Mouse (Mus musculus) lung, adult 2 months (tissue): ENCODE results near the gene Ric1. TPM values are rescaled to one million over a fixed set of nuclear protein-coding genes. Genes with fewer than 3 reads are reported as not detected.
A peak's percentile ranks its signal among the peaks of the same experiment; 100 is the strongest.

Experiments used
- DNase-seq: peaks from one replicate; pipeline ENCODE4 v3.0.0; 2022
- H3K4me1 ChIP-seq: fragments of 200-500 bp; 2 replicates; pipeline ENCODE4 v1.6.1; 2011; ENCODE audit warnings: low read length; ENCODE audit not compliant: control insufficient read depth, insufficient read depth
- H3K4me3 ChIP-seq: fragments of 200-500 bp; replicated peaks from 2 replicates; pipeline ENCODE3; 2011; ENCODE audit warnings: low read depth, mild to moderate bottlenecking, control low read depth, low read length; ENCODE audit errors: extremely low read depth
- CTCF ChIP-seq: fragments of 200-500 bp; IDR thresholded peaks from 2 replicates; pipeline ENCODE4 v1.5.1; 2011; ENCODE audit warnings: mild to moderate bottlenecking, low read length, control low read depth; ENCODE audit not compliant: insufficient read depth
- POLR2A ChIP-seq: fragments of 200-500 bp; IDR thresholded peaks from 2 replicates; pipeline ENCODE4 v1.6.1; 2011; ENCODE audit warnings: low read depth, mild to moderate bottlenecking, control low read depth, low read length, borderline replicate concordance; ENCODE audit errors: extremely low read depth
- WGBS: fragments of 180-500 bp; shearing (Covaris S2); methylation state at CpG from one replicate; pipeline ENCODE4 v1.1.7; 2018; 5-methylcytosine and 5-hydroxymethylcytosine counted together
- polyA plus RNA-seq: library from polyadenylated mRNA; depleted of rRNA; stranded (reverse); fragments of >200 nt; gene quantifications from 2 replicates; pipeline ENCODE4 v1.2.3, GENCODE M21; 2012; rRNA removed

Ric1 gene
- polyA plus RNA-seq, 1 experiment, result 19.1 TPM

GRCm38 (mm10) chr19:29642211-29642610 is 120.1 kb downstream of the Ric1 start:
- WGBS, result 81% methylated on average over 6 of the region's 6 CpGs
- Histone ChIP-seq H3K4me3 (no peak overlapping the region), H3K4me1 (peaks cover 5% of the 10 kb centered on the region; the same call in 1 of the 2 replicates)
- DNase-seq, result no peak
- TF ChIP-seq CTCF, result no peak
- TF ChIP-seq POLR2A, result no peak

- Histone ChIP-seq H3K4me3 (no peak overlapping the region), H3K4me1 (peaks cover 5% of the 10 kb centered on the region; the same call in 1 of the 2 replicates)
- DNase-seq, result no peak
- TF ChIP-seq POLR2A (no peak), CTCF (no peak)
- 89% methylated on average over 11 of the region's 11 CpGs for WGBS
Observed at GRCm38 (mm10) chr19:29643194-29643922, 121.3 kb downstream of the Ric1 start.

GRCm38 (mm10) chr19:29644747-29645146 is 122.7 kb downstream of the Ric1 start:
- no peak for TF ChIP-seq POLR2A
- TF ChIP-seq CTCF, result no peak
- DNase-seq, result no peak
- 92% methylated on average over 6 of the region's 6 CpGs for WGBS
- no peak overlapping the region for H3K4me3 ChIP-seq
- H3K4me1 ChIP-seq, result peaks cover 5% of the 10 kb centered on the region; the same call in 1 of the 2 replicates

GRCm38 (mm10) chr19:29647651-29648549 is 125.8 kb downstream of the Ric1 start, which contains the start of gene Ermp1:
Gene Ermp1, minus strand, starts transcription at chr19:29648415.
- TF ChIP-seq CTCF, result peak; percentile 68
- peak; percentile 66; the same call in 1 of the 2 replicates for TF ChIP-seq POLR2A
- peak; percentile 96 for DNase-seq
- Histone ChIP-seq H3K4me1 (no peaks in the 10 kb centered on the region), H3K4me3 (peak within 1 kb of the TSS; percentile 85)
- under 1% methylated on average over 87 of the region's 90 CpGs for WGBS

DNA sequence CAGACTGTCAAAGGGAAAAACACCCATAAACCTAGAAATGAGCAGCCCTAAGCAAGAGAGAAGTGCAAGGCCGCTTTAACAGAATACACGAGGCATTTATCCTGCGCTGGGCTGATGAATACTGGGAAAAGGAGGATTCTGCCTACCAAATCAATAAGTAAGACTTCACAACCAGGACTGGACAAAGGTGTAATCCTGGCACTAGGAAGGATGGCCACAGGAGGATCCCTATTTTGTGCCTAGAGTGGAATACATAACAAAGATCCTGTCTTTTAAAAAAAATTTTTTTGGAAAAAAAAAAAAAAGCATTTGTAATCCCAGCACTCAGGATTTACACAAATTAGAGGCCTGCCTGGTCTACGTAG is 126.5 kb downstream of the Ric1 start:
- H3K4me3 ChIP-seq, result no peak overlapping the region

DNA sequence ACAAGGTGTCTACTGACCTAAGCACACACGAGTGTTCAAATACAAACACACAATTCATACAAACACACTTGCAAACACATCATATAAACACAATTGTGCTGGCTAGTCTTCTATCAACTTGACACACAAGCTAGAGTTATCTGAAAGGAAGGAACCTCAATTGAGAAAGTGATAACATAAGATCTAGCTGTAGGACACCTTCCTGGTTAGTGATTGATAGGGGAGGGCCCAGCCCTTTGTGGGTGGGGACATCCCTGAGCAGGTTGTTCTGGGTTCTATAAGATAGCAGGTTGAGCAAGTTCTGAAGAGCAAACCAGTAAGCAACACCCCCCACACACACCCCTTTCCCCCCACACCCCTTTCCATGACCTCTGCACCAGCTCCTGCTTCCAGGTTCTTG is 127.6 kb downstream of the Ric1 start:
- H3K4me3 ChIP-seq, result no peak overlapping the region
- WGBS, result 60% methylated on average over 1 of the region's 1 CpGs
- no peaks in the 10 kb centered on the region for H3K4me1 ChIP-seq
- TF ChIP-seq POLR2A (no peak), CTCF (no peak)
- DNase-seq, result no peak

More for the DNA sequence above, 126.5 kb downstream of the Ric1 start:
- 35% methylated on average over 4 of the region's 4 CpGs for WGBS
- no peaks in the 10 kb centered on the region for H3K4me1 ChIP-seq
- TF ChIP-seq CTCF, result no peak
- TF ChIP-seq POLR2A, result no peak
- DNase-seq, result no peak

DNA sequence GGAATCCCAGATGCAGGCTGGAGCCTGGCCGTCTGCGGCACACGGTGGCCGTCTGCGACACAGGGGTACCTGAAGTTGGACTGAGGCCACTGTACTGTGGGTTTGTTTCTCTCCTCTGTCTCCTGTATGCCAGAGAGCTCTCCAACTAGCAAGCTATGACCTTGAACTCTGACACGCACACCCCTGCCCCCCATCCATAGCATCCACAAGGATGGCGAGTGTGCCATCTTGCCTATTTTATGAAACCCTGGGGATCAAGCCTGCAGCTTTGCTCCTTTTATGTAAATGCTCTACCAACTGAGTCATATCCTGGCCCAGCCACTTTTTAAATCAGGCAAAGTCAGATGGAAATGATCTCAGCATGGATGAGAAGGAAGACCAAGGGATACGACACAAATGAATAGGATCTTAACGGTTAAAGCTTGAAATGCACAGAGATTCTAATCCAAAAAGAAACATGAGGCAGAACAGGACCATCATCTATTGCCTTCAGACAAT is 131.7 kb downstream of the Ric1 start:
- TF ChIP-seq POLR2A, result no peak
- no peak for TF ChIP-seq CTCF
- Histone ChIP-seq H3K4me1 (no peaks in the 10 kb centered on the region; the same call in 1 of the 2 replicates), H3K4me3 (no peak overlapping the region)
- DNase-seq, result no peak
- 85% methylated on average over 9 of the region's 9 CpGs for WGBS

GRCm38 (mm10) chr19:29655148-29655547 is 133.1 kb downstream of the Ric1 start:
- WGBS, result 51% methylated on average over 6 of the region's 6 CpGs
- Histone ChIP-seq H3K4me1 (no peaks in the 10 kb centered on the region; the same call in 1 of the 2 replicates), H3K4me3 (no peak overlapping the region)
- no peak for TF ChIP-seq CTCF
- no peak for TF ChIP-seq POLR2A
- no peak for DNase-seq

GRCm38 (mm10) chr19:29656029-29656428 is 133.9 kb downstream of the Ric1 start:
- TF ChIP-seq POLR2A, result no peak
- TF ChIP-seq CTCF, result no peak
- DNase-seq, result no peak
- WGBS, result 75% methylated on average over 4 of the region's 4 CpGs
- Histone ChIP-seq H3K4me3 (no peak overlapping the region), H3K4me1 (no peaks in the 10 kb centered on the region; the same call in 1 of the 2 replicates)

Other genes starting within 250 kb of the Ric1 start
- 0.82 TPM in 1 of 2 replicates, not detected in the other for gene Insl6, start 196.9 kb upstream of the Ric1 start, polyA plus RNA-seq
- not detected in 2 replicates for gene Rln1, start 187.6 kb upstream of the Ric1 start, polyA plus RNA-seq
- 56.1 and 57.2 TPM in 2 replicates for gene Plgrkt, start 154.9 kb upstream of the Ric1 start, polyA plus RNA-seq
- gene Cd274, start 154.8 kb upstream of the Ric1 start, polyA plus RNA-seq, result 5.4 and 9.0 TPM in 2 replicates
- 0.29 and 0.37 TPM in 2 replicates for gene Pdcd1lg2, start 111.4 kb upstream of the Ric1 start, polyA plus RNA-seq
- gene Ermp1, start 126.1 kb downstream of the Ric1 start, polyA plus RNA-seq, result 11.0 and 15.7 TPM in 2 replicates
- gene Mlana, start 175.5 kb downstream of the Ric1 start, polyA plus RNA-seq, result 0.75 and 1.1 TPM in 2 replicates